Mouse (Mus musculus) intestine, postnatal 0 days (tissue): ENCODE measurements around the gene Pfdn4. TPM values are rescaled to one million over a fixed set of nuclear protein-coding genes. Genes with fewer than 3 reads are reported as not detected.

Experiments
- ATAC-seq: fragments of 200-750 bp; cut with Nextera tagmentation; 2 replicates; pipeline ENCODE4 v1.8.0; 2017; ENCODE audit warnings: mild to moderate bottlenecking, moderate TSS enrichment, moderate library complexity
- H3K27ac ChIP-seq: fragments of 300-500 bp; sonication (generic); 2 replicates; pipeline ENCODE4 v1.5.1; 2014; ENCODE audit warnings: mild to moderate bottlenecking, low read depth, low read length, moderate library complexity
- H3K27me3 ChIP-seq: fragments of 300-500 bp; sonication (generic); replicated peaks from 2 replicates; pipeline ENCODE4 v1.6.1; 2014; ENCODE audit warnings: low read length, mixed read lengths; ENCODE audit not compliant: control insufficient read depth, insufficient read depth
- H3K36me3 ChIP-seq: fragments of 300-500 bp; sonication (generic); 2 replicates; pipeline ENCODE4 v1.6.1; 2014; ENCODE audit warnings: mild to moderate bottlenecking, moderate library complexity; ENCODE audit not compliant: control insufficient read depth, insufficient read depth
- H3K4me1 ChIP-seq: fragments of 300-500 bp; sonication (generic); replicated peaks from 2 replicates; pipeline ENCODE4 v1.6.1; 2014; ENCODE audit warnings: antibody characterized with exemption, low read length, mixed read lengths; ENCODE audit not compliant: control insufficient read depth, insufficient read depth
- H3K4me2 ChIP-seq: fragments of 300-500 bp; sonication (generic); replicated peaks from 2 replicates; pipeline ENCODE4 v1.6.1; 2014; ENCODE audit warnings: low read depth, mild to moderate bottlenecking, moderate library complexity
- H3K4me3 ChIP-seq: fragments of 300-500 bp; sonication (generic); 2 replicates; pipeline ENCODE4 v1.5.1; 2014; ENCODE audit warnings: low read depth, low read length
- H3K9ac ChIP-seq: fragments of 300-500 bp; sonication (generic); 2 replicates; pipeline ENCODE4 v1.6.1; 2014; ENCODE audit warnings: mild to moderate bottlenecking, low read depth, low read length
- H3K9me3 ChIP-seq: fragments of 300-500 bp; sonication (generic); 2 replicates; pipeline ENCODE4 v1.6.1; 2016; ENCODE audit warnings: mixed run types; ENCODE audit not compliant: control insufficient read depth
- CTCF ChIP-seq: sonication (generic); IDR thresholded peaks from 2 replicates; pipeline ENCODE4 v1.5.1; 2016; ENCODE audit warnings: low read depth, mild to moderate bottlenecking, control low read depth, antibody characterized with exemption, moderate library complexity
- WGBS: fragments of 180-500 bp; shearing (Covaris S2); extraction: QIAGEN DNeasy Blood & Tissue Kit; methylation state at CpG from one replicate; pipeline ENCODE4 v1.1.7; 2014; 5-methylcytosine and 5-hydroxymethylcytosine counted together
- polyA plus RNA-seq: library from polyadenylated mRNA; unstranded; fragments of >200 nt; fragmentation: Nextera tagmentation; extraction: Ambion mirVana; gene quantifications from 2 replicates; pipeline ENCODE4 v1.2.1, GENCODE M21; 2015

Pfdn4 gene
- polyA plus RNA-seq, 1 experiment from 2014 or later: 54.6 TPM

DNA sequence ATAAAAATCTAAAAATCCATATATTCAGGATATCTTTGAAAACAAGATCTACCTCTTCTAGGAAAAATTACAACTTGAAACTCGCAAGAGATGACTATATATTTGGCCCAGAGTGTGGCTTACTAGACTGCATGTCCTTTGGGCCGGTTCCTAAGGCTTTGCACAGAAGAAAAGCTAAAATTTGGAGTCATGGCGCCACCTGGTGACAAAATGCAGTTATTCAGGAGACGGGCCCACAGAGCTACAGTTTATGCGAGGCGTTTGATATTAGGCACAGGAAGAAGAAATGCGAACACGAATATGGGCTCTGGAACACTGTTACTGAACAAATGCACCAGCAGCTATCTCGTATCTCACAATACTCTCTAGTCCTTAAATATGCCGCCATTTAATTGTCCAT, 11.5 kb downstream of the Pfdn4 start:
- 0 out of 2 replicates have a peak, but pooled peaks cover 3% of the 10 kb centered on the region for H3K27me3 ChIP-seq
- WGBS: 3% methylated on average over 10 of the region's 10 CpGs

DNA sequence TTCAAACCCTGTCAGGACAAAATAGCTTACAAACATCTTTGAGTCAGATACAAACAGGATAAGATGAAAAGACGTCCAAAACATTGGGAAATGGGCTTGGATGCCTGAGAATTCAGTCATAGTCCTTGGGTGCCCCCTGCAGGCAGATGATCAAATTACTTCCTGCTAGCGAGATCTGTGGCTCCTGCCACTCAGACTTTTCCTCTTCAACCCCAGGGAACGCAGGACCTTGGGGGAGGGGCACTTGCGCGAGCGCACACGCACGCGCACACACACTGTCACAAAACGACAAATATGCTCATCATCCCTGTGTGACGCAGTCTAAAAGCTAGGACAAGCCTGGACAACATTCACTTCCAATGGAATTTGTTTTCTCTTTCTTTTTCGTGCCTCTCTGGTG, 12.6 kb downstream of the Pfdn4 start:
- 3% methylated on average over 12 of the region's 12 CpGs for WGBS
- peak; percentile 39 for ATAC-seq

More for the DNA sequence above, 11.5 kb downstream of the Pfdn4 start:
- Histone ChIP-seq H3K27ac (no peak overlapping the region), H3K4me3 (no peak overlapping the region), H3K9ac (no peak overlapping the region), H3K9me3 (no peaks in the 10 kb centered on the region), H3K4me1 (no peaks in the 10 kb centered on the region), H3K4me2 (no peak overlapping the region), H3K36me3 (no peaks in the 10 kb centered on the region)
- 0 out of 2 replicates have a peak, but pooled peaks have one; percentile 46 for ATAC-seq
- TF ChIP-seq CTCF: peak; percentile 89

DNA sequence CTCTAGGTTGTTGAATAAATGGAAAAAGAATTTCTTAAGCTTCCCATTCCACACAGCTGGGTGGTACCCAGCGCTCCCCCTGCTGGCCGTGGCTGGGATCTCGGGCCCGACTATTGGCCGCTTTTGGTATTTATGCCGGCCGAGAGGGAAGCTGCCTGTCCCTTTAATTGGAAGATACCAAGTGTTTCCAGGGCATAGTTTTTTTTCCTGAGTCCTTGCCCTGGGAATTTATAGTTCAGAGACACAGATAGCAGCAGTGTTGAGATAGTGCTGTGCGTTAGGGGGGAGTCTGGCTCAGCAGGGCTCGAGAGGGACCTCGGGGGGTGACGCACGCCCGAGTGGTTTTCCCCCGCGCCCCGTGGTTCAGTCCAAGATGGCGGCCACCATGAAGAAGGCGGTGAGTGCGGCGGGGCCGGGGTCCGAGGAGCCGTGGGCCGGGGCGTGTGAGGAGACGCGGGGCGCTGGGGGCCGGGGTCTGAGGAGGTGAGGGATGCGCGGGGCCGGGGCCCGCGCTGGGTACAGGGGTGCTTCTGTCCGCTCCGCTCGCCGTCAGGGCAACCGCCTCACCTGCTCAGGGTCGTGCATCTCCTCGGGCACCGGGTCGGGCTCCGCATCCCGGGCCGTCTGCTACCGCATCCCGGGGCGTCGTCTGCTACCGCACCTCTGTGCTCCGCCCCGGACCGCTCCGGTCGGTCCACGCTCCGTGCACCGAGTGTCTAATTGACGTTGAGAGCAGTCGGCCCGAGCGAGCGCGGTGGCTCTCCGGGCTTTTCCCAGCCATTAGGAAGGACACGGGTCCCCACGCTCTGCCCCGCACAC, 15.1 kb downstream of the Pfdn4 start:
- Histone ChIP-seq H3K9ac (peak overlapping the region; percentile 90), H3K36me3 (peaks cover 7% of the 10 kb centered on the region), H3K9me3 (no peaks in the 10 kb centered on the region), H3K27ac (peak overlapping the region; percentile 75), H3K4me1 (no peaks in the 10 kb centered on the region), H3K4me2 (peak overlapping the region; percentile 87), H3K27me3 (0 out of 2 replicates have a peak, but pooled peaks cover 3% of the 10 kb centered on the region), H3K4me3 (peak overlapping the region; percentile 99)
- ATAC-seq: peak; percentile 85
- peak; percentile 97 for TF ChIP-seq CTCF
- WGBS: under 1% methylated on average over 60 of the region's 69 CpGs

More for the DNA sequence above, 12.6 kb downstream of the Pfdn4 start:
- TF ChIP-seq CTCF: peak; percentile 98
- 0 out of 2 replicates have a peak, but pooled peaks cover 3% of the 10 kb centered on the region for H3K27me3 ChIP-seq
- H3K4me3 ChIP-seq: peak overlapping the region; percentile 26
- H3K4me1 ChIP-seq: no peaks in the 10 kb centered on the region
- no peaks in the 10 kb centered on the region for H3K9me3 ChIP-seq
- H3K36me3 ChIP-seq: no peaks in the 10 kb centered on the region
- peak overlapping the region; percentile 61 for H3K4me2 ChIP-seq
- H3K9ac ChIP-seq: no peak overlapping the region
- no peak overlapping the region for H3K27ac ChIP-seq

DNA sequence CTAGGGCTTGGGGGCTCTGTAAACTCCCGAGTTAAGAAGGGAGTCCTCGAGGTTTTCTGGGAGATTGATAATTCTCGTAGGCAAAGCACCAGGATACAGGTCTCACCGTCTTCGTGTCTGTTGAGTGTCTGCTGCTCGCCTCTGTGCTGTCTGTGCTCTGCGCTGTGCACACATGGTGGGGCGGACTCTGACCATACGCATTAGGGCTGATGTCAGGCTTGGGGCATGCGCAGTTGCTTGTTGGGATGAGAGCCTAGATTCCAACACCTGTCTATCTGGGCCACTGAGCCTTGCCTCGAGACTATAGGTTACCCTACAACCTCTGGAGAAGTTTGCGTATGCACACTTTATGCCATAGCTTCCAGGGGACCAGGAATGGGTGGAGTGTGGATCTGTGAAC, 17.5 kb downstream of the Pfdn4 start:
- no peak overlapping the region for H3K4me3 ChIP-seq
- no peak overlapping the region for H3K9ac ChIP-seq
- H3K4me2 ChIP-seq: no peak overlapping the region
- no peaks in the 10 kb centered on the region for H3K9me3 ChIP-seq
- ATAC-seq: no peak
- 0 out of 2 replicates have a peak, but pooled peaks cover 3% of the 10 kb centered on the region for H3K27me3 ChIP-seq
- 76% methylated on average over 12 of the region's 12 CpGs for whole genome bisulfite sequencing
- no peak for TF ChIP-seq CTCF
- H3K4me1 ChIP-seq: no peaks in the 10 kb centered on the region
- peaks cover 26% of the 10 kb centered on the region for H3K36me3 ChIP-seq
- H3K27ac ChIP-seq: no peak overlapping the region

DNA sequence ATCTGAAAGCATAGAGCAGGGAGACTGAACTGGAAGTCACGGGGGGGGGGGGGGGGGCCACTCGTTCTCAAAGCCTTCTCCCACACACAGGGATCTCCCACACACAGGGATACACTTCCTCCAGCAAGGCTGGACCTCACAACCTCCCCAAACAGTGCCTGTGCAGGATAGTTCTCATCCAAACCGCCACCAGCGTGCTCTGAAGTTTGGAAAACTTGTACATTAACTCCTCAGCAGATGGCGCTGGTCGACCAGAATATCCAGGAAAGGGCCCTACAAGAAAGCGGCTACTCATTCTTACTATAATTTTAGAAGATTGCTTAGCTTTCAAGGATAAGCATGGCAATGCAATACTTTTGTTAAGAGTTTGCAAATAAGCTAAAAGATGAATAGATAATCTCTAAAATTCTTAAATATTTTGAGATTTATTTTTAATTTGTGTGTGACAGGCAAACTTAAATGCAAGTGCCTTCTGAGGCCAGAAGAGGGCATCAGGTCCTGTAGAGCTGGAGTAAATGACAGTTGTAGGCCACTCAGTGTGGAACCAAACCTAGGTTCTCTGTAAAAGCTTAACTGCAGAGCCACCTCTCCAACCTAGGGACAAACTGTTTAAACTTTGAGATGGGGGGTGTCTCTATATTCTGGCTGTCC, 24.2 kb downstream of the Pfdn4 start:
- TF ChIP-seq CTCF: peak; percentile 78
- Histone ChIP-seq H3K36me3 (peaks cover 35% of the 10 kb centered on the region), H3K27me3 (no peaks in the 10 kb centered on the region), H3K4me3 (no peak overlapping the region), H3K27ac (no peak overlapping the region), H3K4me1 (no peaks in the 10 kb centered on the region), H3K9ac (no peak overlapping the region), H3K9me3 (no peaks in the 10 kb centered on the region), H3K4me2 (no peak overlapping the region)
- peak; percentile 41; the same call in 1 of the 2 replicates for ATAC-seq
- WGBS: 13% methylated on average over 7 of the region's 7 CpGs

DNA sequence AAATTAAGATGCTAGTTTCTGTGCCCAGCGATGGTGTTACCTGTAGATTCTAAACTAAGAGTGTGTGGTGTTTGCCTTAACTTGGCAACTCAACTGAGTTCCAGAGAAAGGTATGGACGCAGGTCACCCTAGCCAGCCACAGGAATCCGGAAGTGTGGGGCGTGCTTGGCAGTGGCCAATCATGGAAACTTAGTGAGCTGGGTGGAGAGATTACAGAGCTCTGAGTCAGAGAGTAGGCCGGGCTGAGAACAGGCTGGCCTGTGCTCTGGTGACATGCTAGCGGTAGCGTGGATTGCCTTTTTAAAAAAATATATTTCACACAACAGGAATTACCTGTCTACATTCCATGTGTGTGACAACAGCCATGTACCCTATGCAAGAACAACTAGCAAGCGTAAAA, 30.3 kb downstream of the Pfdn4 start:
- no peak for TF ChIP-seq CTCF
- 76% methylated on average over 8 of the region's 8 CpGs for WGBS
- ATAC-seq: no peak

More for the DNA sequence above, 30.3 kb downstream of the Pfdn4 start:
- Histone ChIP-seq H3K4me2 (no peak overlapping the region), H3K4me3 (no peak overlapping the region), H3K9me3 (no peaks in the 10 kb centered on the region), H3K9ac (no peak overlapping the region), H3K36me3 (no peaks in the 10 kb centered on the region), H3K27me3 (no peaks in the 10 kb centered on the region), H3K27ac (no peak overlapping the region), H3K4me1 (no peaks in the 10 kb centered on the region)
